Mouse (Mus musculus) yolk sac, embryonic 10.5 days (tissue): Measurements from ENCODE around the gene Heatr4.
"Not testable (repeated sequence)": the region's sequence is repeated elsewhere in the genome, so short reads cannot be mapped to it uniquely, and the experiment has no call there.

ENCODE experiments used
- DNase-seq: peaks from one replicate; pipeline ENCODE4 v3.0.0-alpha.2; 2017; ENCODE audit warnings: low spot score

Gene Heatr4

DNA sequence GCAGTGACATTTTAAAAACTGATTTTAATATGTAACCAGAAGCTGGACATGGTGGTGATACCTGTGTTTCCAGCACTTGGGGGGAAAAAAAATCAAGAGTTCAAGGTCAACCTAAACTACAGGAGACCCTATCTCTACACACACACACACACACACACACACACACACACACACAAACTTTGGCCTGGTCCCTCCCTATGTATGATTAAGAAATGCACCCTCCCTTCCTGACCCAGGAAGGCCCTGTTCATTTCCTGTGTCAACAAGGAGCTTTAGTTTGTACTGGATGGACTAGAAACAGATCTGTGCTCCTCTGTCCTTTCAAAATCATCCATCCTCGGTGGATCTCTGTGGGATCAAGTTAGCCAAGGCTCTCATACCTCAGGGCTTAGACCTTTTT, 46.1 kb downstream of the Heatr4 start:
- not testable (repeated sequence) for DNase-seq

GRCm38 (mm10) chr12:83937600-83937999, 47.1 kb downstream of the Heatr4 start:
- no peak for DNase-seq

- no peak for DNase-seq
These were observed 55.4 kb downstream of the Heatr4 start for GRCm38 (mm10) chr12:83929186-83929804.

DNA sequence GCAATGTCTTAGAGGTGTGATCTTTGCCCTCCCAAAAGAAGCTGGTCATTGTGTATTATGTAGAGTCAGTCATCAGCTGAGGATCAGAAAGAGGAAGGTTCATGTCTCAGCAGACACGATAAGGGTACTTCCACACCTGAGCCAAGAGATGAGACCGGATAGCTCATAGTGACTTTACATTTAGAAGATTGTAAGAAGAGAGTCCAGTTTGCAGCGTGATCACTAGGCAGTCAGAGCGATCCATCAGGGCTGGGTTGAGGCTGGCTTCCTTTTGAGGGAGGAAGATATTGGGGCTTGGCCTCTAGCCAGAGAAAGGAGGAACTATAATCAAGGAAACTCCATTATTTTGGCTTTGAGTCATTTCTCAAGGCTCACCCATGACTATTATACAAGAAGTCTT, 56.9 kb downstream of the Heatr4 start:
- DNase-seq = no peak

GRCm38 (mm10) chr12:83926061-83926460, 58.6 kb downstream of the Heatr4 start:
- no peak for DNase-seq

DNA sequence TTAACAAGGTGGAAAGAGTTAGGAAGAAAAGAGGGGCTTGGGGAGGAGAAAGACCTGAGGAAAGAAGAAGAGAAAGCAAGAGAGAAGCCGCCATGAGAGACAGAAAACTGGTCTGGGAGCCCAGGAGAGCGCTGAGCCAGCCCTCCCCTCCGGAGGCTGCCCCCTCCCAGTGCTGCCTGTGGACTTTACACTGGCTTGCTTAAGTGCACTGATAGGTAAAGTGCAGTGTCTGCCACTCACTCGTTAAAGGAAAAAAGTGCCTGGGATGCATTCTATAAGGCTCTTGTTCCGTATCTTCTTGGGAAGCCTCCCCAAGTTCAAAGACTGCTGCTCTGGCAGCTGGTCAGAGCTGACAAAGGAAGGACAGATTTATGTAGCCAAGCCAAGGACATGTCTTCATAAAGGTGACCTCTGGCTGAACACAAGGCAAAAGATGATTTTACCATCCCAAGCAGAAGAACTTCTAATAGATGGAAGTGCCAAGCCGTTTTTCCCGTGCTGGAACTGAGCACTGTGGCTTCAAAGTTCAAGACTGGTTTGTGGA, 59.4 kb downstream of the Heatr4 start:
- peak; percentile 73 for DNase-seq

GRCm38 (mm10) chr12:83924332-83924731, 60.3 kb downstream of the Heatr4 start:
- peak; percentile 42 for DNase-seq

- no peak for DNase-seq
These were observed 61.2 kb downstream of the Heatr4 start for GRCm38 (mm10) chr12:83923486-83923859.

GRCm38 (mm10) chr12:83922724-83923485, 61.7 kb downstream of the Heatr4 start:
- DNase-seq = peak; percentile 46

DNA sequence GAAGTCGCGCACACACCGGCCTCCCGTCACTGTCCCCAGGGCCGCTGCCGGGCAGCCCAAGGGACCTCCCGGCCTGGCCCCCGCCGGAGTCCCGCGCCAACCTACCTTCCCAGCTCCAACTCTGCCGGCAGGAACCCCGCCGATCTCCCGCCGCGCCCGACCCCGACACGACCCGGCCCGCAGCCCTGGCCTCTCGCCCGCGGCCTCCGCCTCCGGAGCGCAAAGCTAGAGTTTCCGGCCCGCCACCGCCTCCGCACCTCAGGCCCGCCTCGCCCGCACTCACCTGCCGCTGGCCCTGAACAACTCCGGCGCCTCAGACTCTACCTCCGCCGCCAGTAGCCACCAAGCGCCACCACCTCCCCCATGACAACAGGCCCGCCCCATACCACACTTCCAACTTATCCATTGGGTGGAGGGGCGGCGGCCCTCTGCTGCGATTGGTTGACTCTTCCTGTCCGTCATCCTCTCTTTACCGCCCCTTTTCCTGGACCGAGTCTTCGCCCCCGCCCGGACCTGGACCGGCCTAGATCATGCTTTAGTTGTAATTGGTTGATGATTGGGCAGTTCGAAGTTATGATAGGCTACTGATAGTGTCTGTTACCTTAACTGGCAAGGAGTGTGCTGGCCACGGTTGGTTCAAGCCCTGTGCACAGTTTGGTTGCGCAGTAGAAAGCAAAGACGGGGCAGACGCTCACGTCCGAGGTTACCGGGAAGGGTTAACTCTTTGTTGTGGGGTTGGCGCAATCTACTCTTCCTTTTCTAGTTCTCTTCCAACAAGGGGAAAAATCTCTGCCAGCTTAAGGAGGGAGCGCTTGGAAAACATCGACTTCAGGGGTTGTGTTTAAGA, 62.9 kb downstream of the Heatr4 start, which contains the start of gene Numb:
Gene Numb (minus strand): TSS at position 400 of the 847 bp plus-strand sequence.
- peak; percentile 100 for DNase-seq

GRCm38 (mm10) chr12:83920721-83921441, 63.8 kb downstream of the Heatr4 start:
- peak; percentile 42 for DNase-seq

- no peak for DNase-seq
These were observed 67.8 kb downstream of the Heatr4 start for GRCm38 (mm10) chr12:83916884-83917283.

- DNase-seq = no peak
These were observed 69.9 kb downstream of the Heatr4 start for GRCm38 (mm10) chr12:83914797-83915196.

DNA sequence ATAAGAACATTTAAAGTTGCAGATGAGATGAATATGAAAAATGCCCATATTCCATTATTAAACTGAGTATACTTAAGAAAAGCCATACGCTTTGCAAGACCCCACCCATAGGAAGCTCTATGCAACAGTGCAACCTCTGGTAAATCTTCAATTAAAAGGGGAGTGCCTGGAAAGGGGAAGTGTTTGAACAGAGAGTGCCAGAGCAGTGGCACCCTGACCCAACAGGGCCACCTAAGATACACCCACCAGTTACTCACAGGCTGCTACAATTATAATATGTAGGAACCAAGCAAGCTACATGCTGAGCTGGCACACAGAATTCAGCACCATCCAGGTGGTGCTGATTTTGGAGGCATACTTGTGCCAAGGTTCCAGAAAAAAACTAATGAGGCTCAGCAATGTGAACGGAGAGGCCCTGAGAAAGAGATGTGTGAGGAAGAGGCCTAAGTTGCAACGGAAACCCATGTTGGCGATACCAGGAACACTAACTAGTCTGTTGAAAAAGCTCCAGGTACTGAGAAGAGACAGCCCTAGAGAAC, 70.4 kb downstream of the Heatr4 start:
- no peak for DNase-seq

GRCm38 (mm10) chr12:83910451-83910850, 74.2 kb downstream of the Heatr4 start:
- peak; percentile 69 for DNase-seq
